In genomic region chr17:35937700-35938348, GRCm38 (mm10) we compare ENCODE assay signal across 8 mouse cellular contexts. TPM values are rescaled to one million over a fixed set of nuclear protein-coding genes. Genes with fewer than 3 reads are reported as not detected.
DNase-seq lines count a peak whose midpoint lies in the region; ATAC-seq and TF ChIP-seq lines count a peak whose summit lies in the region.

No protein-coding gene starts in this region.

- no peak overlapping the region for H3K9ac ChIP-seq in kidney, postnatal 0 days (ENCODE audit: low read depth, low read length)
- H3K9ac ChIP-seq in stomach, postnatal 0 days (ENCODE audit: low read length) = no peak overlapping the region

- no peaks in the 10 kb centered on the region for H3K36me3 ChIP-seq in kidney, postnatal 0 days (ENCODE audit: insufficient read depth, low read length)
- no peaks in the 10 kb centered on the region for H3K36me3 ChIP-seq in stomach, postnatal 0 days (ENCODE audit: control insufficient read depth, insufficient read depth, low read length)

- WGBS in kidney, postnatal 0 days = 48% methylated on average over 2 of the region's 2 CpGs
- 34% methylated on average over 2 of the region's 2 CpGs for WGBS in stomach, postnatal 0 days

- H3K27ac ChIP-seq in kidney, postnatal 0 days = no peak overlapping the region
- no peak overlapping the region for H3K27ac ChIP-seq in stomach, postnatal 0 days (replicated peaks)

- no peak overlapping the region for H3K4me3 ChIP-seq in kidney, postnatal 0 days (replicated peaks; ENCODE audit: low read depth, low read length)
- H3K4me3 ChIP-seq in stomach, postnatal 0 days (ENCODE audit: low read depth, low read length) = no peak overlapping the region

- peak; percentile 93 for ATAC-seq in granulocyte monocyte progenitor cell, adult 5-6 weeks (replicated peaks; ENCODE audit: poor library complexity, severe bottlenecking)
- ATAC-seq in kidney, postnatal 0 days (replicated peaks; ENCODE audit: low FRiP score, low read depth) = peak; percentile 66
- ATAC-seq in megakaryocyte progenitor cell, adult 5-6 weeks (replicated peaks; ENCODE audit: poor library complexity) = peak; percentile 98
- peak; percentile 57 for ATAC-seq in stomach, postnatal 0 days (ENCODE audit: low FRiP score, low TSS enrichment)

- TF ChIP-seq CTCF in kidney, postnatal 0 days (IDR thresholded peaks at IDR 0.05; ENCODE audit: low read depth) = peak; percentile 88
- TF ChIP-seq CTCF in stomach, postnatal 0 days (IDR thresholded peaks at IDR 0.05; ENCODE audit: low read depth) = peak; percentile 90

- H3K4me2 ChIP-seq in kidney, postnatal 0 days (ENCODE audit: low read length) = no peak overlapping the region
- no peak overlapping the region for H3K4me2 ChIP-seq in stomach, postnatal 0 days (replicated peaks; ENCODE audit: low read depth)

- no peak for TF ChIP-seq EP300 in stomach, postnatal 0 days (optimal IDR thresholded peaks at IDR 0.05)

- H3K9me3 ChIP-seq in kidney, postnatal 0 days (replicated peaks; ENCODE audit: low read length) = no peaks in the 10 kb centered on the region
- H3K9me3 ChIP-seq in stomach, postnatal 0 days (ENCODE audit: control insufficient read depth, low read length) = no peaks in the 10 kb centered on the region

- H3K27me3 ChIP-seq in kidney, postnatal 0 days (ENCODE audit: insufficient read depth, low read length) = no peaks in the 10 kb centered on the region
- no peaks in the 10 kb centered on the region for H3K27me3 ChIP-seq in stomach, postnatal 0 days (ENCODE audit: control insufficient read depth, insufficient read depth, low read length)

- DNase-seq in 3T3-L1 (ENCODE audit: low read depth, low spot score) = peak; percentile 81
- peak; percentile 78 for DNase-seq in CD4-positive helper T cell, adult 2 months (ENCODE audit: low read depth, low spot score)
- DNase-seq in cerebellum, adult 8-10 months = peak; percentile 52
- DNase-seq in kidney, postnatal 0 days (ENCODE audit: low spot score) = peak; percentile 81
- DNase-seq in stomach, postnatal 0 days (ENCODE audit: low spot score) = peak; percentile 43
- DNase-seq in testis, postnatal 14 days (ENCODE audit: low spot score) = no peak

- H3K4me1 ChIP-seq in kidney, postnatal 0 days (replicated peaks; ENCODE audit: insufficient read depth, low read length) = no peaks in the 10 kb centered on the region
- H3K4me1 ChIP-seq in stomach, postnatal 0 days (replicated peaks; ENCODE audit: control insufficient read depth, insufficient read depth) = no peaks in the 10 kb centered on the region

RNA-seq across cellular contexts. Expression of gene Ppp1r10, which starts 21.6 kb away (rescaled TPM):
- 78.2 and 83.9 TPM in 2 replicates for total RNA-seq in granulocyte monocyte progenitor cell, adult 5-6 weeks (2014; fragmentation: Nextera tagmentation)
- total RNA-seq in granulocyte monocyte progenitor cell, adult 5-6 weeks (2017) = 79.2 and 87.5 TPM in 2 replicates
- 28.8 and 29.7 TPM in 2 replicates for polyA plus RNA-seq in kidney, postnatal 0 days (2015; fragmentation: Nextera tagmentation; extraction: Ambion mirVana)
- 75.7 and 80.1 TPM in 2 replicates for total RNA-seq in megakaryocyte progenitor cell, adult 5-6 weeks (2015)
- 121 and 126 TPM in 2 replicates for total RNA-seq in megakaryocyte progenitor cell, adult 5-6 weeks (2017)
- 13.9 and 17.4 TPM in 2 replicates for polyA plus RNA-seq in stomach, postnatal 0 days (2015; fragmentation: Nextera tagmentation; extraction: Ambion mirVana)

RNA-seq across cellular contexts. Expression of gene Mrps18b, which starts 21.6 kb away (rescaled TPM):
- 100 and 151 TPM in 2 replicates for total RNA-seq in granulocyte monocyte progenitor cell, adult 5-6 weeks (2014; fragmentation: Nextera tagmentation)
- 62.6 and 72.8 TPM in 2 replicates for total RNA-seq in granulocyte monocyte progenitor cell, adult 5-6 weeks (2017)
- polyA plus RNA-seq in kidney, postnatal 0 days (2015; fragmentation: Nextera tagmentation; extraction: Ambion mirVana) = 88.4 and 94.7 TPM in 2 replicates
- 96.2 and 142 TPM in 2 replicates for total RNA-seq in megakaryocyte progenitor cell, adult 5-6 weeks (2015)
- total RNA-seq in megakaryocyte progenitor cell, adult 5-6 weeks (2017) = 68.3 and 76.4 TPM in 2 replicates
- polyA plus RNA-seq in stomach, postnatal 0 days (2015; fragmentation: Nextera tagmentation; extraction: Ambion mirVana) = 80.0 and 83.4 TPM in 2 replicates

RNA-seq across cellular contexts. Expression of gene Atat1, which starts 27.9 kb away (rescaled TPM):
- total RNA-seq in granulocyte monocyte progenitor cell, adult 5-6 weeks (2014; fragmentation: Nextera tagmentation) = 17.8 and 25.6 TPM in 2 replicates
- 5.4 and 8.0 TPM in 2 replicates for total RNA-seq in granulocyte monocyte progenitor cell, adult 5-6 weeks (2017)
- 28.4 and 36.9 TPM in 2 replicates for polyA plus RNA-seq in kidney, postnatal 0 days (2015; fragmentation: Nextera tagmentation; extraction: Ambion mirVana)
- total RNA-seq in megakaryocyte progenitor cell, adult 5-6 weeks (2015) = 6.0 and 8.8 TPM in 2 replicates
- 4.6 and 10.7 TPM in 2 replicates for total RNA-seq in megakaryocyte progenitor cell, adult 5-6 weeks (2017)
- polyA plus RNA-seq in stomach, postnatal 0 days (2015; fragmentation: Nextera tagmentation; extraction: Ambion mirVana) = 12.7 and 14.5 TPM in 2 replicates

RNA-seq across cellular contexts. Expression of gene Abcf1, which starts 31.7 kb away (rescaled TPM):
- 74.4 and 92.3 TPM in 2 replicates for total RNA-seq in granulocyte monocyte progenitor cell, adult 5-6 weeks (2014; fragmentation: Nextera tagmentation)
- 165 and 231 TPM in 2 replicates for total RNA-seq in granulocyte monocyte progenitor cell, adult 5-6 weeks (2017)
- polyA plus RNA-seq in kidney, postnatal 0 days (2015; fragmentation: Nextera tagmentation; extraction: Ambion mirVana) = 78.6 and 90.2 TPM in 2 replicates
- total RNA-seq in megakaryocyte progenitor cell, adult 5-6 weeks (2015) = 46.1 and 50.1 TPM in 2 replicates
- total RNA-seq in megakaryocyte progenitor cell, adult 5-6 weeks (2017) = 150 and 251 TPM in 2 replicates
- 54.8 and 71.5 TPM in 2 replicates for polyA plus RNA-seq in stomach, postnatal 0 days (2015; fragmentation: Nextera tagmentation; extraction: Ambion mirVana)

RNA-seq across cellular contexts. Expression of gene 2310061I04Rik, which starts 40.6 kb away (rescaled TPM):
- total RNA-seq in granulocyte monocyte progenitor cell, adult 5-6 weeks (2014; fragmentation: Nextera tagmentation) = 97.8 and 112 TPM in 2 replicates
- total RNA-seq in granulocyte monocyte progenitor cell, adult 5-6 weeks (2017) = 6.2 and 8.4 TPM in 2 replicates
- 36.6 and 39.1 TPM in 2 replicates for polyA plus RNA-seq in kidney, postnatal 0 days (2015; fragmentation: Nextera tagmentation; extraction: Ambion mirVana)
- 38.8 and 51.8 TPM in 2 replicates for total RNA-seq in megakaryocyte progenitor cell, adult 5-6 weeks (2015)
- total RNA-seq in megakaryocyte progenitor cell, adult 5-6 weeks (2017) = 4.5 and 7.5 TPM in 2 replicates
- polyA plus RNA-seq in stomach, postnatal 0 days (2015; fragmentation: Nextera tagmentation; extraction: Ambion mirVana) = 20.5 and 21.7 TPM in 2 replicates
